Comparison of ENCODE assay signal across 10 mouse cellular contexts in genomic region chr10:80495901-80496300, GRCm38 (mm10). TPM values are rescaled to one million over a fixed set of nuclear protein-coding genes. Genes with fewer than 3 reads are reported as not detected.
DNase-seq lines count a peak whose midpoint lies in the region; ATAC-seq lines count a peak whose summit lies in the region.
"Had no signal": no experiment of that assay in that cellular context is flagged by ENCODE, and none has a peak within 500 bp of the region (broad histone marks: within the 10 kb centered on the region; RNA-seq: fewer than 3 reads in every experiment).

No protein-coding gene starts in this region.

- no peaks in the 10 kb centered on the region for H3K9me3 ChIP-seq in forebrain, embryonic 13.5 days (replicated peaks)
- no peaks in the 10 kb centered on the region for H3K9me3 ChIP-seq in limb, embryonic 13.5 days
- no peaks in the 10 kb centered on the region for H3K9me3 ChIP-seq in neural tube, embryonic 15.5 days (replicated peaks)

- H3K27me3 ChIP-seq in forebrain, embryonic 13.5 days = peaks cover 100% of the 10 kb centered on the region
- peaks cover 100% of the 10 kb centered on the region for H3K27me3 ChIP-seq in limb, embryonic 13.5 days
- peaks cover 97% of the 10 kb centered on the region for H3K27me3 ChIP-seq in neural tube, embryonic 15.5 days (replicated peaks)

- H3K4me3 ChIP-seq in forebrain, embryonic 13.5 days = peak overlapping the region; percentile 41
- H3K4me3 ChIP-seq in limb, embryonic 13.5 days = peak overlapping the region; percentile 50
- H3K4me3 ChIP-seq in neural tube, embryonic 15.5 days (replicated peaks) = peak overlapping the region; percentile 40

- ATAC-seq in forebrain, embryonic 13.5 days = no peak
- ATAC-seq in limb, embryonic 13.5 days (ENCODE audit: low FRiP score, low read depth) = no peak
- ATAC-seq in neural tube, embryonic 15.5 days (ENCODE audit: low FRiP score) = no peak

- DNase-seq in kidney, postnatal 10 days = peak; percentile 31
- no peak for DNase-seq in kidney, postnatal 25 days
- DNase-seq in right cerebral cortex, postnatal 25 days = no peak
- no peak for DNase-seq in thymus, postnatal 0 days (ENCODE audit: low spot score)
- DNase-seq in ovary, postnatal 10 days (ENCODE audit: low spot score) = no peak
- DNase-seq: cerebellum, postnatal 36 days; lung, postnatal 14 days had no signal

- H3K4me1 ChIP-seq in forebrain, embryonic 13.5 days = peaks cover 22% of the 10 kb centered on the region
- peaks cover 19% of the 10 kb centered on the region for H3K4me1 ChIP-seq in limb, embryonic 13.5 days
- peaks cover 33% of the 10 kb centered on the region for H3K4me1 ChIP-seq in neural tube, embryonic 15.5 days

- WGBS in forebrain, embryonic 13.5 days = under 1% methylated on average over 35 of the region's 35 CpGs
- under 1% methylated on average over 30 of the region's 35 CpGs for WGBS in limb, embryonic 13.5 days
- WGBS in neural tube, embryonic 15.5 days = 1% methylated on average over 35 of the region's 35 CpGs

- peak overlapping the region; percentile 34; the same call in 1 of the 2 replicates for H3K9ac ChIP-seq in forebrain, embryonic 13.5 days
- peak overlapping the region; percentile 59; the same call in 1 of the 2 replicates for H3K9ac ChIP-seq in limb, embryonic 13.5 days
- no peak overlapping the region; the same call in 1 of the 2 replicates for H3K9ac ChIP-seq in neural tube, embryonic 15.5 days (replicated peaks)

- H3K36me3 ChIP-seq in forebrain, embryonic 13.5 days (ENCODE audit: poor library complexity, severe bottlenecking) = no peaks in the 10 kb centered on the region
- no peaks in the 10 kb centered on the region for H3K36me3 ChIP-seq in limb, embryonic 13.5 days
- H3K36me3 ChIP-seq in neural tube, embryonic 15.5 days = no peaks in the 10 kb centered on the region

- peak overlapping the region; percentile 72 for H3K4me2 ChIP-seq in forebrain, embryonic 13.5 days
- peak overlapping the region; percentile 87 for H3K4me2 ChIP-seq in limb, embryonic 13.5 days (replicated peaks)
- H3K4me2 ChIP-seq in neural tube, embryonic 15.5 days = peak overlapping the region; percentile 65

- no peak overlapping the region for H3K27ac ChIP-seq in forebrain, embryonic 13.5 days
- H3K27ac ChIP-seq in limb, embryonic 13.5 days = no peak overlapping the region
- no peak overlapping the region for H3K27ac ChIP-seq in neural tube, embryonic 15.5 days (replicated peaks)

RNA-seq across cellular contexts. Expression of gene Onecut3, which starts 1.3 kb away (rescaled TPM):
- polyA plus RNA-seq in forebrain, embryonic 13.5 days (2015; fragmentation: Nextera tagmentation; extraction: Ambion mirVana) = 0.35 and 0.57 TPM in 2 replicates
- not detected in 2 replicates for polyA plus RNA-seq in limb, embryonic 13.5 days (2015; fragmentation: Nextera tagmentation; extraction: Ambion mirVana)
- polyA plus RNA-seq in neural tube, embryonic 15.5 days (2015; fragmentation: Nextera tagmentation; extraction: Ambion mirVana) = 0.63 and 1.0 TPM in 2 replicates
- not detected in 2 replicates for polyA plus RNA-seq in thymus, postnatal 0 days (2015; fragmentation: Nextera tagmentation; extraction: Ambion mirVana)

RNA-seq across cellular contexts. Expression of gene Atp8b3, which starts 43.0 kb away (rescaled TPM):
- polyA plus RNA-seq in forebrain, embryonic 13.5 days (2015; fragmentation: Nextera tagmentation; extraction: Ambion mirVana) = 0.33 and 0.36 TPM in 2 replicates
- polyA plus RNA-seq in limb, embryonic 13.5 days (2015; fragmentation: Nextera tagmentation; extraction: Ambion mirVana) = 0.29 and 0.33 TPM in 2 replicates
- polyA plus RNA-seq in neural tube, embryonic 15.5 days (2015; fragmentation: Nextera tagmentation; extraction: Ambion mirVana) = 1.4 and 1.5 TPM in 2 replicates
- polyA plus RNA-seq in thymus, postnatal 0 days (2015; fragmentation: Nextera tagmentation; extraction: Ambion mirVana) = not detected in 2 replicates
